Mouse (Mus musculus) cerebellum, postnatal 14 days (tissue): ENCODE data around the gene Kcnip1.

Experiments used
- DNase-seq, 2 experiments: peaks; one replicate each; pipeline ENCODE4 v3.0.0; 2021; ENCODE audit warnings: mixed read lengths in 2 of 2

Kcnip1 gene

DNA sequence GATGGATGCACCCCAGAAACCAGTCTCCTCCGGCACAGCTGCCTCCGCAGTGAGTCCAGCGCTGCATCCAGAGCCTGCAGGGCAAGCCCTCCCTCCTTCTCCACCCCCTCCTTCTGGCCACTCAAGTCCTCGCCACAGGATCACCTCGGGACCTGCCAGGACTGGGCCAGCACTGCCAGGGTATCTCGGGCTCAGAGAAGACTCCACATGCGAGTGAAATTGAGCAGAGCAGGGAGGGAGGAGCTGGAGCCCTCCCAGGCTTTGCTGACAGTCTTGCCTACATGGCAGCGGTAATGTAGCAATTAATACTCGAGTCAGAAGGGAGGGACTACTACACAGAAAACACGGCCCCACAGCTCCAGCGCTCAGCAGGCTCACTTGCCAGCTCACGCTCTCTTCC is at the start of gene Kcnip1:
Gene Kcnip1, minus strand, starts transcription at position 215 of the 400 bp plus-strand sequence.
- DNase-seq = peak; percentile 78 to 82

DNA sequence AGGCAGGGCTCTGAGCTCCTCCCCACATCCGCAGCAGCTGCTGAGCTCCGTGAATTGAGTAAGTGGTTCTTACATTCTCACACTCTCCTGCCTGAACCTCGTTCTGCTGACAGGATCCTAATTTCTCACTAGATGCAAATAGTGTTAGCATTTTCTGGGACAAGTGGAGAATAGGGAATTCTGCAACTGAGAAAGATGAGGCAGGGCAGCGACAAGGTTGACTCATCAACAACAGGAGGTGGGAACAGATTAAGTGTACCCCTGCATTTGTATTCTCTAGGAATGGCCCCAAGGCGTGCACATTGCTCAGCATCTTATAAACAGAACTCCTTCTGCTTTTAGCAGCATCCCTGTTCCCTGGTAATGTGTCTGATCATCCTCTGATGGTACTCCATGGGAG is 47.1 kb upstream of the Kcnip1 start:
- no peak for DNase-seq

DNA sequence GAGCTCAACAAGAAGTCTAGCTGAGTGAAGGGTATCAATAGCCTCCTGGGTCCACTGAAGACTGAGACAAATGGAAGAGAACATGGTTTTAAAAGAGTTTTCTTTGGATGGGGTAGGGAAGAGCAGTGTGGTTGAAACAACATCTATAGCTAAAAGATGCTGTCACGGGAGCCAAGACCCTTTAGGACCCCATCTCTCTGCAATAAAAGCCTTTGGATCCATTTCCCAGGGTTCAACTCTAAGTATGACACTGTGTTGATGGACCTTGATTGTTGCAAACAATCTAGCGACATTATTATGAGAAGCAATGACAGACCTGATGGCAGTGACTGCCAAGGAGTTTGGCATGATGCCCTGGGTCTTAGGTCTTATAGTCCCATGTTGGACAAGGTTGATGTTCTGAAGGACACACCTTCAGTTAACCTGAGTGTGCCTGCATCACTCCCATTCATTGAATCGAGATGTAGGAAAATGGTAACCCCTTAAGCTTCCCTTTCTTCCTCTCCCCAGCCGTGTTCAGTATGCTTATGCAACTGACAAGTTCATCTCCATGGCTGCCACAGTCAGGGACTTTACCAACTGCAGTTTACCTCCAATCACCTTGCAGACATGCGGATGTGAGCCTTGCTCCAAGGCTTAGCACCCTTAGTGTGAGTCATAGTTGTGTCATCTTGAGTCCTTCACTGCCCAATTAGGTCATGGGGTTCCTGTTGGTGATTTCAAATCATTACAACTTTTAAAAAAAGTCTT is 43.1 kb upstream of the Kcnip1 start:
- DNase-seq = peak; percentile 3 to 7

DNA sequence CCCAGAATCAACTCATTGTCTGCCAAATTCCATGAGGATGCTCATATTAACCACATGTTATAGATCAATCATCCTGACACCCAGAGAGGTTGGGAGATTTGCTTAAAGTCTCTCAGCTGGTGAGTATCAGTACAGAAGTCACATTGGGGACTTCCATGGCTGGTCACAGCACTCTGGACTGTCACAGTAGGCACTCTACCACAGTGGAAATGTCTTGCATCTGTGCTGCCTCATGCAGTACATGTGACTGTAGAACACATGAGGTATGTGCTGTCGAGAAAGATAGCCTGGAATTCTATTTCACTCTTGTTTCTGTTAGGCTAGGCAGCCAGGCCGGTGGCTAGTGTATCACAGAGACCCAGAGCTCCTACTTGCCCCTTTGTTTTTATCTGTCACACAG is 41.8 kb upstream of the Kcnip1 start:
- no peak for DNase-seq

DNA sequence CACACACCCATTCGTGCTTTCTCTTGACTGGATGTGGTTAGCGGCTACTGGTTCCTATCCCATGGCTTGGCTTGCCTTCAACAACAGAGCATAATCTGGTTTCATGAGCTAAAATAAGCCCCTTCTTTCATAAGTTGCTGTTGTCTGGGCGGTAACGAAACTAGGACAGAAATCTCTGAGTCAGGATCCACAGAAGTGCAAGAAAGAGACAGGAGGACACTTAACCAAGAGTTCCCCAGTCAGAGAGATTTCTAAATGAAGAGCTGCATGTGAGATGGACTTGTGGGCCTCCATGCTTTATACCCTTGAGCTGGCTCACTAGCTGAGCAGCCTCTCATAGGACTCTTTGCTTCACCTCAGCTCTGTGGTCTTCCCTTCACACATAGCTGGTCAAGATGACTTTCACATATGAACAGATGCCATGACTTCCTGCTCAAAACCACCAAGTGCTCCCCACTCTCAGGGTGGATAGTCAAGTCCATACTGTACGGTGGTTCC is 41.1 kb upstream of the Kcnip1 start:
- DNase-seq = no peak

DNA sequence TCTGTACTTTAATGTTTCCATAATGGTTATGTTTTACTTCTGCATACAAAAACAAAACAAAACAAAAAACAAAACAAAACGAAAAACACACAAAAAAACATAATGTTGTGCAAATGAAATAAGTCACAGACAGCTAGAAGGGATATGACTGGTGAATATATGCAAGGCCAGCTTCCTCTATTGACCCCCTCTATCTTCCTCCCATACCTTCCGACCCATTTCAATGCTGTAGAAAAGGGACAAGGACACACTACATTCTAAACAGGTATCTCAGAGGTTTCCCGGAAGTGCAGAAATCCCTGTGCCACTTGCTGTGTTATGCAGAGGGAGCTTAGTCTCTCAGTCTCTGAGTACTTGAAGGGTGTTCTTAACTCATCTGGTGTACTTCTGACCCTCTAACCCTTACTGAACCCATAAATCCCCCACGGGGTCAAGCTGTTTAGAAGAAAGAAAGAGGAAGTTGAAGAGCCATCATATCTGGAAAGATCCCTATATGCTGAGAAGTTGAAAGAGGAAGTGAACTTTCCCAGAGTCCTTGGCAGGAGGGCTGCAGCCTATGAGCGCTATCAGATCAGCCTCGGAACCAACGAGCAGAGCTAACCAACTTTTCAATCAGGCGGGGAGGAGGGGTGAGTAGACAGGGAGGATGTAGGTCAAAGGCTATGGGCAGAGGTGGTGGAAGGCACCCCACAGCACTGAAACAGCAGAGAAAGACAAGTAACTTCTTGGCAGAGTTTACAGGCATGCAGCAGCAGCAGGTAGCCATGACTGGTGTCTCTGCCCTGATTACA is 38.3 kb upstream of the Kcnip1 start:
- no peak for DNase-seq

DNA sequence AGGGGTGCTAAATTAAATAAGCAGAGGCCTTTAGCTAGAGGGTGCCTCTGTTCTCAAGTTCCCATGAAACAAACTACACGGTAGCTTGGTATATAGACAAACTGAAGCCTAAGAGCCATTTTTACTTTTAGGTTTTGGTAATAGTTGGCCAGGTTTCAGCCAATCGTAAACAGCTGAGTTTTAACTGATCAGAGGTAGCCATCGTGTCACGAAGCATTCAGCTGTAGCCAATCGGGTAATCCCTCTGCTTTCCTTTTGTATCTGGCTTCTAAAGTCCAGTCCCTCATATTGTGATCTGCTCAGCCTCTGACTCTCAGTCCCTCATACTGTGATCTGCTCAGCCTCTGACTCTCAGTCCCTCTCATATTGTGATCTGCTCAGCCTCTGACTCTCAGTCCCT is 36.7 kb upstream of the Kcnip1 start:
- DNase-seq = no peak

DNA sequence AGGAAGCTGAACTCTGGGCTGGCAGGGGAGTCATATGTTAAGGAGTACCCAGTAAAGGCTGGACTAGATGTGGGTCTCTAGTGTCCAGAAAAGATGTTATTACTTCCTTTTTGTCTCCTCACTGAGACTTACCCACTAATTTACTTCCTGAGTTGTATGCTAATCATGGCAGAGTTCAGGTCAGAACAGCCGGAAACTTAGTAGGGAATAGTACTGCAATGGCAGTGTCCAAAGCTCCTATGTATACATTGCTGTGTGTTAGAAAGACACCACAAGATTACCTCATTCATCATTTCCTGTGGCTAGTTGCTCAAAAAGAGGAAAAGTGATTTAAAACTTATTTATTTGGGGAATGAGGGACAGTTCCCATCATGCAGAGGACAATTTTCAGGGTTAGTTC is 32.1 kb upstream of the Kcnip1 start:
- no peak for DNase-seq

DNA sequence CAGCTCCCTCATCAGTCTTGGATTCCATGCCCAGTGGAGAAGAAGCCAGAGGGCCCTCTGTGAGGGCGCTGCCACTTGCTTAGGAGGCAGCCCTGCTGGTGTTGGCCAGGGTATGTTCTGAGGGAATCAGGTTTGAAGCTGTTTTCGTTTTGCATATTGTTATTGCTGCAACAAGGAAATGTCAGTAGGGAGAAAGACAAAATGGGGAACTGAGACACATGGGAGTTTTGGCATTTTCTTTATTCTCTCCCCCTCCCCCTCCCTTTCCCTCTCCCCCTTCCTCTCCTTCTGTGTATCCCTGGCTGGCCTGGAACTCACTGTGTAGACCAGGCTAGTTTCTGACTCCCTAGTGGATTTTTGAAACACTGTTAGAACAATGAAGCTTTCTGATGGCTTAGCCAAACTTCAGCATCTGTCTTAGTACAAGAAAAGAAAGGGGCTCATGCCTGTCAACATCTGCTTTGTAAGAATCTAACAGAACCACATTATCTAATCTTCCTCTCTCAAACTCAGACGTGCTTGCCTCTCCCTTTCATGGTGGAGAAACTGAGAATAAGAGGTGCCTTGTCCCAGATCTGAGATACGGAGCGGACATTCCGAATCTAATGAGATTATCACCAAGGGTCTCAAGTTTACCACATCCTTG is 19.2 kb upstream of the Kcnip1 start:
- no peak for DNase-seq

DNA sequence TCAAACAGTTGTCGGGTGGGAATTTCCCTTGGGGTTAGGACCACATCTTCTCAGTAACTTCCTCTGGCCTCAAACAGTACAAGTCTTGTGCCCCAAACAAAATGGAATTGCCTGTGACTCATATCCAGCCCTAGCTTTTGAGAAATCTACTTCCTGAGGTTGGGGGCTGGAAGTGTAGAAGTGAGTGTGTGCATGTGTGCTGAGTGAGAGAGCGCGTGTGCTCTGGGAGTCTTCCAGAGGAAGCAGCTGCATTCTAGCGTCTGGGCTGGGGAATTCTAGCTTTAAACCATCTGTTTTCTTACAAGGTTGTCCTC is 17.9 kb upstream of the Kcnip1 start:
- no peak for DNase-seq

DNA sequence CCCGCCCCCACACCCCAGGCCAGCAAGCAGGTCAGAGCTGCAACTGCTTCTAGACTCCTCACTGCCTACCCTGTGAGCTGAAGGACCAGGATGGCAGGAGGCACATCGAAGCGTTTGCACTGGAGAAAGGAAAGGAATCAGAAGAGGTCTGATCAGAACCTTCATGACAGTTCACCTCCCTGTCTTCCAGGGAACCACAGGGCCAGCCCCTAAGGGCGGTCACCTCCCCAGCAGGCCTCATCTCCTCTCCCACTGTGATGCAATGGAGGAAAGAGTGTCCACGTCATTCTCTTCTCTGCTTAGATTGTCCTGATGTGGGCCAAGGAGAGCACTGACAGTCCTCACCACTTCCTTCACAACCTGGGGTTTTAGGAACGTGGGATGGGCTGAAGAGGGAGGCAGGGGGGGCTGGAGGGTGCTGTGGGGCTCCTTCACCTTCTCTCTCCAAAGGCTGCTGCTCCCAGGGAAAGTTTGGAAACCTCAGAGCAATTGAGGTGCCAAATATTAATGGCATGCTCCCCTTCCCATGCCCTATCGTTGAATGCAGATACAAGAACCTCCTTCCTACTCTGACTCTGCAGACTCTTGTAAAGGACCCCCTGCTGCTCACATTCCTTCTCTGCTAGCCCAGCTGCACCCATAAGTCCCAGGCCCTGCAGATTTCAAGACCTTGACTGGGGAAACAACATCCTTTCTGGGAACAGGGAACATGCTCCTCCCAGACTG is 17.3 kb upstream of the Kcnip1 start:
- no peak for DNase-seq

DNA sequence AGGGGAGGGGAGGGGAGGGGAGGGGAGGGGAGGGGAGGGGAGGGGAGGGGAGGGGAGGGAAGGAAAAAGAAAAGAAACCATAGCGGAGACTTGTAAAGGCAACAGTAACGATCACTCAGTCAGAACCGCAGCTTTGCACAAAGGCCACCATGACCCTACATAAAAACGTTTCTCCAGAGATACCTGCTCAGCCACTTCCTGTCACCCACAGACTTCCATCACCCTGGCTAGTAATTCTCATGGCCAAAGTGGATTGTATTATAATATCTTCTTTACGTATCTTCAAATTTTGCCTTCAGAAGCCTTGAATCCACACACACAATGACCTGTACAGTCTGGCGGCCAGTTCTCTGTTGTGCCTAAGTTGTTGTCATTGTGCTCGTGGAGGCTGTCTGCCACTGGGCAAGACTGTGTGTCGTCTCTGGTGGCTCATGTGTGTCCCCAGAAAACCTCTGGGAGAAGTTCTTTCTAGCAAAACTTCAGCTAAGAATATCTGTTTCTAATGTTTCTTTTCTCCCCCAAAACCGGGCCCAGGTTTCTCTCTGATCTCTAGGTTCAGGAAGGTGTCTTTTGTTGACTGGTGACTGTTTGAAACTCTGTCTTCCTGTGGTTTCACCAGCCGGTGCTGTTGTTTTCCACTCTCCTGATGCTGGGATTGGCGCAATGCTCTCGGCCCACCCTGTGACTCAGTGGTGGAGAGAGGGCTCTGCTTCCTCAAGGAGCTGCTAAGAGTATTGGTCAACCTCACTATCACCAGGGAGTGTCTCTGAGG is 16.6 kb upstream of the Kcnip1 start:
- no peak for DNase-seq

DNA sequence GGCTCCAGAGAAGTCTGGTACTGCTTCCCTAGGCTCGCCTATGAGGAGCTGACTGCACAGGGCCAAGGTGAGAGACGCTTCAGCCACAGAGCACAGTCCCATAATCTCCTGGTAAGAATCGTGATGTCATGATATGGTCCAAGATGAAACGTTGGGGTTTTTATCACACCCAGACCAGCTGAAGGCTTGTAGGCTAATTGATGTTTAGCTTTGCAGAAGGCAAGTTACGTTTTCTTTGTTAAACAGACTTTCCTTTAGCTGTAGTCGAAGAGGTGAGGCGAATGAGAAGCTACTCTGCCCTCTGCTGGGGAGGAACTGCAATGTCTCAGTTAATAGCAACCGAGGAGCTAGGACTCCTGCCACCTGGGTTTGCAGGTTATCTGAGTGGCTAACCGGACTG is 15.8 kb upstream of the Kcnip1 start:
- peak; percentile 73 to 75 for DNase-seq

DNA sequence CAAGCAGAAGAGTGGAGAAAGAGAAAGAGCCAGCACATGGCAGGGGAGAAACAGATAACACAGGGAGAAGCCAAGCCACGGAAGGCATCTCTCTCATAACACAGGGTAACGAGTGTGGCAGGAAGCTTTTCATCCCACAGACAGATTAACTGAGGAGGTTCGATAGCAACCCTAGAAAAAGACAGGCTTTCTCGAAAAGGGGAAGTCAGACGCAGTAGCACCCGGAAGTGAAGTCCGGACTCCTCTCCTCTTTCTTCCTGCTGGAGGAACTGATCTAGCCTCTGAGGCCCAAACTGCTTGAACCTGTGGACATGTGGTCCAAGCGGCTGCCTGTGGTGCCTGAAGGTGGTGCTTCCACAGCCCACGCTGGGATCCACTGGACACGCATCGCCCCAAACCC is 15.3 kb upstream of the Kcnip1 start:
- no peak for DNase-seq

DNA sequence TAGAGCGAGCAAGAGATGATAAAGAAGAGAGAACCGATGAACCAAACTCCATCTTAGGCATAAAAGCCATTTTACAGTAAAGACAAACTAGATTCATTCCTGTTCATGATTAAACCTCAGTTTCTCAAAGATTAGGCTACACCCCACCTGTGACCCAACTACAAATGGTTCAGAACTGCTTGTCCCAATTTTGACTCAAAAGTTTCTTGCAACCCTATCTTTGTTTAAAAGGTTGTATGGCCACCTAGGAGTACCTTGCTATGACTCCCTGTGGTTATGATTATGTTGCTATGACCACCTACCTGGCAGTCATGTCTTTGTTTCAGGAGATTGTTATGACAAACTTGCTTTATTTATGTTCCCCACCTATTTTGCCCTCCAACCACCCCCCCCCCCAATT is 14.7 kb upstream of the Kcnip1 start:
- no peak for DNase-seq

DNA sequence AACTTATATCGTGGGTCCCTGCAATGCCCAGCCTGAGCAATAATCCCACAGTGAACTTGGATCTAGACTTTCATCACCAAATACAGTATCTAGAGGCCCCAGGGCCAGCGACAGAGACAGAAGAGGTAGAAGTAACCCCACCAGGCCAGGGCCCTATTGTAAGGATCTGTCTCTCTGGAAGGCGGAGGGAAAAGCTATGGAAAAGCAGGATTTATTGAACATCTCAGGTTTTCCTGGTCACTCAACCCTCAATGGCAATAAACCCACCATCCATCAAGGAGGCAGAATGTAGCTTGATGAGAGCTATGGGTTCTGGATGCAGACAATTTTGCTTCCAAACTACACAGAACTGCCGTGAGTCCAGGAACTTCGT is 9.6 kb upstream of the Kcnip1 start:
- no peak for DNase-seq

DNA sequence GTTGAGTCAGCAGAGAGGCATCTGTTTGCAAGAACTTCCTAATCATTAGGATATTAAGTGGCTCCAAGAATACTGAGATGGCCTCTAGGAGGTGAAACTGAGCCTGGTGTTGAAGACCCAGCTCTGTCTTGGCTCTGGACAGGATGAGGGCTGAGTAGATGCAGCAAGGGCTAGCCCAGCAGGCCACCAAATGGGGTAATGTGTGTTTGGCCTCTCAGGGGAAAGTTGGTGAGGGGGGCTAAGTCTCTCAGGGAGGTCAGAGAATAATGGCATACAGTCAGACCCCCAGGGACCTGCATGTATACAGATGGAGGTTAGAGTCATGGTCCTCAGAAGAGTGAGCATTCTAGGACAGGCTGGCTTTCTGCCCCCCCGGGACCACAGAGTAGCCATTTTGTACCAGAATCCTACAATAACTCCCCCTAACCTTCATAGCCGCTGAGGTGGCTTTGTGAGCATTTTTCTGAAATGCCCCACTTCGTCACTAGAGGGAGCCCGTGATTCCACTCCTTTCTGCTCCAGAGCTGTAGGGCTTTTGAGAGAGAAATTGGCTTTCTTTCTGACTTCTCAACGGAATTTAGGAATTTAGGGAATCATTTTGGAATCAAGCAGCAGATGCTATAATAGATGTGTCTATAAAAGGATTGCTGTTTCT is 9.1 kb upstream of the Kcnip1 start:
- DNase-seq = peak; percentile 72 to 78

DNA sequence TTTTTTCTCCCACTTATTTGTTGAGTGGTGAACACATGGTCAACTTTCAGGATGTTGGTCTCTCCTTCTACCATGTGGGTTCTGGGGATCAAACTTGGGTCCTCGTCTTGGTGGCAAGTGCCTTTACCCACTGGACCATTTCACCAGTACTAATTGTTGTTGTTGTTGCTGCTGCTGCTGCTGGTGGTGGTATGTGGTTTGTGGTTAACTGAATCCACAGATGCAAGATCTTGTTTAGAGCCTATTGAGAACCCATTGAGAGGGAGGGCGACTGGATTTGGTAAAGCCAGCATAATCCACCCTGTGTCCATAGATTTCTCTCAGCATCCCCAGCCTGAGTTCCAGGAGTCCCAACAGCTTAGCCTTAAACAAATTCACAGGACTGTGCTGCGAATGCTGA is 7.5 kb upstream of the Kcnip1 start:
- no peak for DNase-seq

DNA sequence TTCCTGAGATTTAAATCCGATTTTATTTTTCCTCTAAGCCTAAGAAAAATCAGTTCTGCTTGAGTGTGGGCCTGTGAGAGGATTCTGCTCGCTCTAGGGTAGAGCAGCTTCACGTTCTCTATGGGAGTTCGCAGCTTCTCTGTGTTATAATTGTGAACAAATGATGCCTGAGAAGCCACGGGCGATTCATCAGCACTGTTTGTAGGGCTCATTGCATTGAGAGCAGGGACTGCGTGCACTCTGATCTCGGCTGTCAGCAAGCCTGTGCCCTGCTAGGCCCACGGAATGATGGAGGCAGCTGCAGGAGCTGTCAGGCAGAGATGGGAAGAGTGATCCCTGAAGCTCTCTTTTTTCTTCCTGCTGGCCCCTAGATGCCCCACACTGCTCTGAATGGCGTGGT is 5.3 kb upstream of the Kcnip1 start:
- DNase-seq = no peak

DNA sequence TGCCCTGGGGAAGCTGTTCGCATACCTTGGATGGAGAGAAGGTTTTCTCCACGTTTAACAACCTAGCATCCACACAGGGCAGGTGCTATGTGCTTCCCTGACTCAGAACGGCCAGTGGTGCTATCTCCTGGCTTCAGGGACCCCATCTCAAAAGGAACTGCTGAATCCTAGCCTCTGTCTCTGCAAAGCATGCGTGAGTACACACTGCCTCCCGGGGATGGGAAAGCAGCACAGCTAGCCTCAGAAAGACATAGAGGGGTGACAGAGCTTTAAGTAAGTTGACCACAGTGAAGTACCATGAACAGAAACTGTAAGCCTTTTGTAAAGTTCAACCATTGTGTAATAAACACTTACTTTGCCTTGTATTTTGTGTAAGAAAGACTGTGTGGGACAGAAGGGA is 544 bp upstream of the Kcnip1 start:
- DNase-seq = no peak

DNA sequence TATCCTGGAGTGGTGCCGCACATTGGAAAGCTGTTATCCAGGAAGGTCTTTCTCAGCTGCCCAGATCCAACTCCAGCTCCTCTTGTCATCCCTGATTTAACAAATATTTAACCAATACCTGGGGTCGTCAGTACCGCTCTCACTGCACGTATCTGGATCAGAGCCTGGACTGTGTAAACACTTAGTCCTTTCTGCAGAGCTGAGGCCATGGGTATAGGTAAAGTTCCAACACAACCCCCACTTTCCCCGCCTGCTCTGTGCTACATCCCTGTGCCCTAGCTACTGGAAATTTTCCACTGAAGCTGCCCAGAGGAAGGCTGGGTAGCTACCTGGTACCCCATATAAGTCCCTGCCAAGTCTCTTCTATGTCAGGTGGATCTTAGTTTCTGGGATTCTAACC is 3.0 kb downstream of the Kcnip1 start:
- DNase-seq = no peak

DNA sequence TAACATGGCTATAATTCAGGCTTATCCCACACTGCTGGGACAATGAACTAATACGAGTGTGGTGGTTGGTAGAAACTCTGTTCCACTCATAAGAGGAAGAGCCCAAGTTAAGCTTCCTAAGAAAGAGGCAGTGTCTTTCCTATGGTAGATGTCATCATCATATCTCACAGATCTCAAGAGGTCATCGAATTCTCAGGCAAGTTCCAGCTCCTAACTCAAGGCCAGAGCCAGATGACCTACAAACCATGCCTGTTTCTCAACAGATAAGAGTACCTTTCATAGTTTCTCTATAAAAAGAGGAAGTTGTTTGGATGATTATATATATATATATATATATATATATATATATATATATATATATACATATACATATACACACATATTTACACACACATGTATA is 6.4 kb downstream of the Kcnip1 start:
- no peak for DNase-seq
